Mouse (Mus musculus): ENCODE measurements at regions not wholly inside any gene's neighbourhood (a gene's known extent, or its start where the extent isn't known, plus 50 kb on each side); places are given as distances from the start of the nearest gene placed in this dataset.

DNA sequence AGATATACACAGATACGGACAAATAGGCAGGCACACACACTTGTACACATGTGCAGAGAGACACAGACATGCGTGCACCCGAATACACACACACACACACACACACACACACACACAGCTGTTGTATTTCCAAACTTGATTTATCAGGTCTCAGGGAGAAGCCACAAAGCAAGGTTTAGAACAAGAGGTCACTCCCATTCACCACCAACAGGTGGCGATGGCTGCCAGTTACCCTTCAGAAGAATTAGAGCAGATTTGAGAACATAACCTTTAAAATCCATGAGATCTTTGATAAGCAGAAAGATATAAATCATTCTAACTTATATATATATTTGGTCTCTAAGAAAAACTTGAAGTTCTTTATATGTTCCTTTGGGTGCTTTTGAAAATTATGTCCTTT is 169.9 kb upstream of the Cep162 start:
- peak; percentile 44 for DNase-seq (ENCODE audit: low spot score)
- H3K4me3 ChIP-seq, result no peak overlapping the region
- no peak overlapping the region for H3K27ac ChIP-seq
- H3K27me3 ChIP-seq (ENCODE audit: insufficient read depth, poor library complexity, severe bottlenecking), result peaks cover 9% of the 10 kb centered on the region; the same call in 1 of the 2 replicates
- no peaks in the 10 kb centered on the region for H3K9me3 ChIP-seq
- H3K36me3 ChIP-seq, result no peaks in the 10 kb centered on the region
- peaks cover 14% of the 10 kb centered on the region; the same call in 1 of the 2 replicates for H3K4me1 ChIP-seq (replicated peaks)
- 64% methylated on average over 4 of the region's 4 CpGs for WGBS

GRCm38 (mm10) chr9:87421175-87421574 is 165.8 kb upstream of the Cep162 start:
- no peak for DNase-seq (ENCODE audit: low spot score)

DNA sequence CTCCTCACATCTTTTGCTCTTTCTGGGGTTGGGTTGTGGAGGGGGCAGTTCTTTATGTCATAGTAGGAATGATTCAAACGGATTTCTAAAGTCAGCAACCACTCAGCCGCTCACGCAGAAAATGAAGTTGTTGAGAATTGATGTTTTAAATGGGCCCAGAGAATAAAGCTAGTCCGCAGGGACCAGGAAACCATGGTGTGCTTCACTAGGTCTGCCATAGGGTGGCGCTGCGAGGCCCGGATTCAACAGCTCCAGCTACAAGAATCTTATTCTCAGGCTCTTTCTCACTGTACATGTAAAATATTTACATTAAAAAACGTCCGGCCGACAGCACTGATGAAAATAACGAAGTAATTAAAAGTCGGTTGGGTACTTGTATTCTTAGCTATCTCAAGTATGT is 164.0 kb upstream of the Cep162 start:
- H3K27me3 ChIP-seq (ENCODE audit: insufficient read depth, poor library complexity, severe bottlenecking), result peaks cover 9% of the 10 kb centered on the region
- H3K4me1 ChIP-seq (replicated peaks), result peaks cover 14% of the 10 kb centered on the region; the same call in 1 of the 2 replicates
- no peak overlapping the region for H3K4me3 ChIP-seq
- H3K36me3 ChIP-seq, result no peaks in the 10 kb centered on the region
- H3K27ac ChIP-seq, result no peak overlapping the region
- peak; percentile 71 for DNase-seq (ENCODE audit: low spot score)
- H3K9me3 ChIP-seq, result no peaks in the 10 kb centered on the region
- WGBS, result 18% methylated on average over 12 of the region's 12 CpGs

More at GRCm38 (mm10) chr9:87421175-87421574, 165.8 kb upstream of the Cep162 start:
- H3K27ac ChIP-seq, result no peak overlapping the region
- peaks cover 9% of the 10 kb centered on the region for H3K27me3 ChIP-seq (ENCODE audit: insufficient read depth, poor library complexity, severe bottlenecking)
- H3K9me3 ChIP-seq, result no peaks in the 10 kb centered on the region
- H3K4me1 ChIP-seq (replicated peaks), result peaks cover 14% of the 10 kb centered on the region; the same call in 1 of the 2 replicates
- no peak overlapping the region for H3K4me3 ChIP-seq
- H3K36me3 ChIP-seq, result no peaks in the 10 kb centered on the region
- 48% methylated on average over 8 of the region's 8 CpGs for WGBS

GRCm38 (mm10) chr9:87412894-87413293 is 157.6 kb upstream of the Cep162 start:
- H3K27me3 ChIP-seq (ENCODE audit: insufficient read depth, poor library complexity, severe bottlenecking), result no peaks in the 10 kb centered on the region
- H3K9me3 ChIP-seq, result no peaks in the 10 kb centered on the region
- H3K4me1 ChIP-seq (replicated peaks), result no peaks in the 10 kb centered on the region
- H3K36me3 ChIP-seq, result no peaks in the 10 kb centered on the region
- H3K27ac ChIP-seq, result no peak overlapping the region
- WGBS, result 52% methylated on average over 9 of the region's 9 CpGs
- no peak overlapping the region for H3K4me3 ChIP-seq
- DNase-seq (ENCODE audit: low spot score), result no peak

DNA sequence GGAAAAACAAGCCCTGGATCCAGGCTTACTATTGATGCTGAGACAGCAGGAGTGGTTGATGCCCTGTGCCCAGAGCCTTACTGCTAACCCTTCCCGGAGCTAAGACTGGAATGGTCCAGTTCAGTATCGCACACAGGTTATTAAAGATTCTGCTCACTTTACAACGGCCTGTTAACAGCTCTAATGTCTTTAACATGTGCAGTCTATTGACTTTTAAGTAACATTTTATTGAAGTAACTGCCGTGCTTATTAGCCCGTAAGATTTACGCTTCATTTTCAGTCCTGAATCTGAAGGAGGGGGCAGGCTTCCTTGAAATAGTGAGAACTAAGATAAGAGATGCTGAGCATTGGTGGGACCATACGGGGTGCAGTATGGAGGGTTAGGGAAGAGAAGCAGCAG is 155.7 kb upstream of the Cep162 start:
- no peaks in the 10 kb centered on the region for H3K9me3 ChIP-seq
- no peaks in the 10 kb centered on the region for H3K36me3 ChIP-seq
- no peaks in the 10 kb centered on the region for H3K27me3 ChIP-seq (ENCODE audit: insufficient read depth, poor library complexity, severe bottlenecking)
- H3K4me3 ChIP-seq, result no peak overlapping the region
- H3K4me1 ChIP-seq (replicated peaks), result no peaks in the 10 kb centered on the region
- DNase-seq (ENCODE audit: low spot score), result no peak
- H3K27ac ChIP-seq, result no peak overlapping the region
- 90% methylated on average over 7 of the region's 7 CpGs for WGBS

DNA sequence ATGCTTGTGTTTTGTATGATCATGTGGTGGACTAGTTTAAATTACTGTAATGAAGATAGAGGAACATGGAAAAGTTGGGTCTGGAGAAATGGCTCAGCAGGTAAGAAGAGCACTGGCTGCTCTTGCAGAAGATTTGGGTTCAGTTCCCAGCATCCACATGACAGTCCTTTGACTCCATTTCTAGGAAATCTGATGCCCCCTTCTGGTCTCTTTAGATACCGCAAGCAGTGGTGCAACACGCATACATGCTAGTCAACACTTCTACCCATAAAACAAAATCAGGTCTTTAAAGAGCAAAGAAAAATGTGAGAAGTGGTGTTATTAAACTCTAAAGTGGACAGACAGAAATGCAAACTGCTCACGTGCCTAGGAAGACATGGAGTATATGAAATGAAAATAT is 154.4 kb upstream of the Cep162 start:
- Histone ChIP-seq H3K4me3 (no peak overlapping the region), H3K36me3 (no peaks in the 10 kb centered on the region), H3K27me3 (ENCODE audit: insufficient read depth, poor library complexity, severe bottlenecking) (no peaks in the 10 kb centered on the region), H3K27ac (no peak overlapping the region), H3K4me1 (replicated peaks) (no peaks in the 10 kb centered on the region), H3K9me3 (no peaks in the 10 kb centered on the region)
- DNase-seq (ENCODE audit: low spot score), result no peak
- WGBS, result 92% methylated on average over 3 of the region's 3 CpGs

- H3K9me3 ChIP-seq, result no peaks in the 10 kb centered on the region
- DNase-seq (ENCODE audit: low spot score), result no peak
- H3K27ac ChIP-seq, result no peak overlapping the region
- no peak overlapping the region for H3K4me3 ChIP-seq
- H3K27me3 ChIP-seq (ENCODE audit: insufficient read depth, poor library complexity, severe bottlenecking), result no peaks in the 10 kb centered on the region
- no peaks in the 10 kb centered on the region for H3K36me3 ChIP-seq
- 91% methylated on average over 8 of the region's 8 CpGs for WGBS
- no peaks in the 10 kb centered on the region for H3K4me1 ChIP-seq (replicated peaks)
These were observed 153.5 kb upstream of the Cep162 start for GRCm38 (mm10) chr9:87408805-87409204.

GRCm38 (mm10) chr9:87406476-87406875 is 151.1 kb upstream of the Cep162 start:
- H3K9me3 ChIP-seq, result no peaks in the 10 kb centered on the region
- no peaks in the 10 kb centered on the region for H3K36me3 ChIP-seq
- H3K27me3 ChIP-seq (ENCODE audit: insufficient read depth, poor library complexity, severe bottlenecking), result no peaks in the 10 kb centered on the region
- H3K4me3 ChIP-seq, result no peak overlapping the region
- DNase-seq (ENCODE audit: low spot score), result no peak
- WGBS, result 77% methylated on average over 12 of the region's 12 CpGs
- H3K27ac ChIP-seq, result no peak overlapping the region
- H3K4me1 ChIP-seq (replicated peaks), result no peaks in the 10 kb centered on the region

DNA sequence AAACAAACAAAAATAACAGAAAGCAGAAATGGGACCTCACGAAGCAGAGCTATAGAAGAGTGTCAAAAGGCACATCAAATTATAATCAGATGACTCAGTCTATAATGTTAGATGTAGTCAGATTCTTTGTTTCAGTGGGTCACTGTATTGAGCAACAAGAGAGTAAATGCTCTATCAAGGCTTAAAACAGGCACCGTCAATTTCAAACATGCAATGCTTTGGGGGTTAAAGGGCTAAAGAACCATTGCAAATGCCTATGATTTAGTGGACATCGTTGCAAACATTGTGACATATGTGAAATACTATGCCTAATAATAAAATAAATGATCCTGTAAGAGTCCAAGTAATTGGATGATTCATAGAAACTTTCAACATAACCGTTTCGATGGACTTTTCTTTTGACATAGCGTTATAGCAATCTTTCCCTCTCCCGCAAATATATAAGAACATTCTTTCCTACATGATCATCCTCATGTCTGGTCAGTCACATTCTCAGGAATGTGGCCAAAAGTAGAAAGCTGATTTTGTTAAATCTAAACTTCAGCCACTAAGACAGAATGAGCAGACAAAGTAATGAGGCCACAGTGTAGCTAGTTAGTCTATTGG is 149.9 kb upstream of the Cep162 start:
- DNase-seq (ENCODE audit: low spot score), result no peak
- Histone ChIP-seq H3K4me1 (replicated peaks) (no peaks in the 10 kb centered on the region), H3K4me3 (no peak overlapping the region), H3K9me3 (no peaks in the 10 kb centered on the region), H3K27me3 (ENCODE audit: insufficient read depth, poor library complexity, severe bottlenecking) (no peaks in the 10 kb centered on the region), H3K27ac (no peak overlapping the region), H3K36me3 (no peaks in the 10 kb centered on the region)
- 94% methylated on average over 7 of the region's 7 CpGs for WGBS

GRCm38 (mm10) chr9:87402010-87402409 is 146.7 kb upstream of the Cep162 start:
- 89% methylated on average over 3 of the region's 3 CpGs for WGBS
- no peak for DNase-seq (ENCODE audit: low spot score)
- no peaks in the 10 kb centered on the region for H3K4me1 ChIP-seq (replicated peaks)
- no peak overlapping the region for H3K27ac ChIP-seq
- no peaks in the 10 kb centered on the region for H3K36me3 ChIP-seq
- no peaks in the 10 kb centered on the region for H3K27me3 ChIP-seq (ENCODE audit: insufficient read depth, poor library complexity, severe bottlenecking)
- H3K4me3 ChIP-seq, result no peak overlapping the region
- no peaks in the 10 kb centered on the region for H3K9me3 ChIP-seq

DNA sequence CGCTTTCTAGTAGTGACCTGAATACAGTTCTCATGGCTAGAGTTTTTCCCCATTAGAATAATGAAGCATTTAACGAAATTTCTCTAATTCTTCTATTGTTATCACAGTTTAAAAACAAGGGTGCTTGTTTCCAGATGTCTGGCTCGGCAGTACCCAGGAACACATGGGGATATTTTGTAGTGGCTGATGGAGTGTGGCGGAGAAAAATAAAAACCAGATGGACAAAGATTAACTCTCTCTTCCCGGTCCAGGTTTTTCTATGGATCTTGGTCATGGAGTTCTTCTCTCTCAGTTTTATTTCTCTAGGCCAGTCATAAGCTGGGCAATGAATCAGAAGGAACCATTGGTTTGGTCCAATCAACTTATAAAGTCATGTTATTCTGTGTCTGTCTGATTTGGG is 132.2 kb upstream of the Cep162 start:
- DNase-seq (ENCODE audit: low spot score), result no peak
- no peak overlapping the region for H3K4me3 ChIP-seq
- H3K4me1 ChIP-seq (replicated peaks), result no peaks in the 10 kb centered on the region
- WGBS, result 72% methylated on average over 5 of the region's 5 CpGs
- H3K27me3 ChIP-seq (ENCODE audit: insufficient read depth, poor library complexity, severe bottlenecking), result no peaks in the 10 kb centered on the region
- no peaks in the 10 kb centered on the region for H3K9me3 ChIP-seq
- no peaks in the 10 kb centered on the region for H3K36me3 ChIP-seq
- no peak overlapping the region for H3K27ac ChIP-seq

DNA sequence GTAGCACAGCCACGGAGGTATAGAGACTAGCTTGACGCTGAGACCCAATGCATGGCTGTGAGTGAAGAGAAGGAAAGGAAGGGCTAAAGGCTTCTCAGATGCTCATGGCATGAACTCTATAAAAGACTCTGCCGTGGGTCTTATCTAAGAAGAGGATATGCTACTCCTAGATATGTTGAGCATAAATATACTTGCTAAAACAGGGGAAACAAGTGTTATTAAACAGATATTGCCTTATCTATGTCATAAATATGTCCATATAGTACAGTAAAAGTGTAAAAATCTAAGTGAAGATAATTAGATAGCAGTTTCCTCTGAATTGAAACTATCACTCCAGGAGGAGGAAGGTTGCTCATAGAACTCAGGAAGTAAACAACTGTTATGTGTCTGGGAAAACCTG is 128.2 kb upstream of the Cep162 start:
- Histone ChIP-seq H3K9me3 (no peaks in the 10 kb centered on the region), H3K27ac (no peak overlapping the region), H3K36me3 (no peaks in the 10 kb centered on the region), H3K4me3 (no peak overlapping the region), H3K27me3 (ENCODE audit: insufficient read depth, poor library complexity, severe bottlenecking) (no peaks in the 10 kb centered on the region), H3K4me1 (replicated peaks) (no peaks in the 10 kb centered on the region)
- 92% methylated on average over 3 of the region's 3 CpGs for WGBS
- DNase-seq (ENCODE audit: low spot score), result no peak

DNA sequence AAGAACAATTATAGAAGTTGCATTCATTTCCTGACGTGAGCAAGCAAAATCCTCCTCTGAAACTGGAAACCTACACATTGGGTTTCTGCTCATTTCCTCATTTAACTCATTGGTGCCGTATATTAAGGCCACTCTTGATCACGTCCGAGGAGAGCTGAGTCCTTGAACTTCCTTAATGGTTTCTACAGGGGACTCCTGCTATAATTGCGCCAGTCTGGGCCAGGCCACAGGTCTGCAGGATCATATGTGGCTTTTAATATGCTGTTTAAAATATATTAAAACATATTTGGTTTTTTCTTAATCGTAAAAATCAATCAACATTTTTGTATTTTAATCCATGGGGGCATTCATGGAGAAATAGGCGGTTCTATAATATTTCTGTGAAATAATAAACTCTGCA is 122.6 kb upstream of the Cep162 start:
- no peaks in the 10 kb centered on the region for H3K9me3 ChIP-seq
- no peaks in the 10 kb centered on the region for H3K4me1 ChIP-seq (replicated peaks)
- no peaks in the 10 kb centered on the region for H3K36me3 ChIP-seq
- H3K4me3 ChIP-seq, result no peak overlapping the region
- no peak overlapping the region for H3K27ac ChIP-seq
- H3K27me3 ChIP-seq (ENCODE audit: insufficient read depth, poor library complexity, severe bottlenecking), result no peaks in the 10 kb centered on the region
- DNase-seq (ENCODE audit: low spot score), result no peak
- 84% methylated on average over 7 of the region's 7 CpGs for WGBS

DNA sequence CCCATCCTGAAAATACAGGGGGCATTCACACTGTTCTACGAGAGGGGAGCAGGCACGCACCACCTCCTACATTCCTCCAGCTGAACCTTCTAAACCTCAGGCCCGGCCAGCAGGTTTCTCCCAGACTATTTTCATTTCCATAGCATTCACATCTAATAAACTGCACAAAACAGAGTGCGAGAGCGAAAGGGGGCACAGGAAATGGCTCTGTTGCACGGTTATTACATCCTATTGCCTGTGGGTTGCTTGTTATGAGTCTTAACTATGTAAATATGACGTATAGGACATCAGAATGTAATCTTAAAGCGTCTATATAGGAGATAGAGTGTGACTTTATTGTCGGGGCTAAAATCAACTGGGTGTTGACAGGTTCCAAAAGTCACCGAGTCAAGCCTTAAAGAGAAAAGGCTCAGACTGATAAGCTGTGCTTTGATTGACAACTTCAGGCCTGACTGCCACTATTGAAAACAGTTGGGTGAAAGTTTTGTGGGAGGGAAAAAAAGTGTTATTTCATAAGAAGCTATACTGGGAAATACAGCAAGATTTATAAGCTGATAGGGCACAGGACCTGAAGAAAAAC is 121.5 kb upstream of the Cep162 start:
- Histone ChIP-seq H3K4me1 (replicated peaks) (no peaks in the 10 kb centered on the region), H3K4me3 (no peak overlapping the region), H3K27me3 (ENCODE audit: insufficient read depth, poor library complexity, severe bottlenecking) (no peaks in the 10 kb centered on the region), H3K36me3 (no peaks in the 10 kb centered on the region), H3K27ac (no peak overlapping the region), H3K9me3 (no peaks in the 10 kb centered on the region)
- no peak for DNase-seq (ENCODE audit: low spot score)
- 70% methylated on average over 10 of the region's 10 CpGs for WGBS

All from hindbrain, embryonic 10.5 days (tissue).